Mouse (Mus musculus) erythroblast, embryonic 14.5 days (primary cell): ENCODE measurements around the gene Scd3.

Experiments used
- GATA1 ChIP-seq: IDR thresholded peaks from 2 replicates; pipeline ENCODE4 v1.6.1; 2012; ENCODE audit warnings: low read length, inconsistent platforms, mixed read lengths
- TAL1 ChIP-seq: IDR thresholded peaks from 3 replicates; pipeline ENCODE4 v1.6.1; 2012; ENCODE audit warnings: low read length, inconsistent platforms, mixed read lengths

DNA sequence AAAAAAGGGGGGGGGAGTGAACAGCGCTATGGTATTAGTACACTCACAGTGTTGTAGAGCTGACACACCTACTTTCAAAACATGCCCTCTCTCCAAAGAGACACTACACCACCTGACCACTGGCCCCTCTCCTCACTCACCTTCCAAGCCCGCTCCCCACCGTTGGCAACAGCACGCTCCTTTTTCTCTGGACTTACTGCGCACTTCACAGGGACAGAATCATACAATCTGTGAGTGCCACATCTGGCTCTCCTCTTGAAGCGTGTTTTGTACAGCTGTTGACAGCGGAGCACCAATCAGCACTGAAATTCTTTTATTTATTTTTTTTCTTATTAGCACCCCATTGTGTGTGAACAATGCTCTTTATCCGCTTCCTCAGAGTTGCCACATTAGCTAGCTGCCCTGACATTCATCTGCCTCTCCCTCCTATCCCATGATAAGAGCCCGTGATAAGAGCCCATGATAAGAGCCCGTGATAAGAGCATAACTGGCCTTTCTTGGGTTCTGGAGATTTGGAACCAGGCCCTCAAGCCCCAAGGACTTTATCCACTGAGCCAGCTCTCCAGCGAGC, 43.4 kb downstream of the Scd3 start:
- TF ChIP-seq GATA1 (no peak), TAL1 (no peak)
